Mouse (Mus musculus) myocyte (in vitro differentiated cells): ENCODE measurements around the gene Pam16.

Experiments
- MAX ChIP-seq: IDR thresholded peaks from one replicate; pipeline ENCODE4 v1.6.1; 2011; ENCODE audit warnings: low read depth, mild to moderate bottlenecking, control low read depth
- POLR2A ChIP-seq: IDR thresholded peaks from one replicate; pipeline ENCODE4 v1.6.1; 2011; ENCODE audit warnings: low read depth, mild to moderate bottlenecking, control low read depth, moderate library complexity; ENCODE audit not compliant: insufficient read length

DNA sequence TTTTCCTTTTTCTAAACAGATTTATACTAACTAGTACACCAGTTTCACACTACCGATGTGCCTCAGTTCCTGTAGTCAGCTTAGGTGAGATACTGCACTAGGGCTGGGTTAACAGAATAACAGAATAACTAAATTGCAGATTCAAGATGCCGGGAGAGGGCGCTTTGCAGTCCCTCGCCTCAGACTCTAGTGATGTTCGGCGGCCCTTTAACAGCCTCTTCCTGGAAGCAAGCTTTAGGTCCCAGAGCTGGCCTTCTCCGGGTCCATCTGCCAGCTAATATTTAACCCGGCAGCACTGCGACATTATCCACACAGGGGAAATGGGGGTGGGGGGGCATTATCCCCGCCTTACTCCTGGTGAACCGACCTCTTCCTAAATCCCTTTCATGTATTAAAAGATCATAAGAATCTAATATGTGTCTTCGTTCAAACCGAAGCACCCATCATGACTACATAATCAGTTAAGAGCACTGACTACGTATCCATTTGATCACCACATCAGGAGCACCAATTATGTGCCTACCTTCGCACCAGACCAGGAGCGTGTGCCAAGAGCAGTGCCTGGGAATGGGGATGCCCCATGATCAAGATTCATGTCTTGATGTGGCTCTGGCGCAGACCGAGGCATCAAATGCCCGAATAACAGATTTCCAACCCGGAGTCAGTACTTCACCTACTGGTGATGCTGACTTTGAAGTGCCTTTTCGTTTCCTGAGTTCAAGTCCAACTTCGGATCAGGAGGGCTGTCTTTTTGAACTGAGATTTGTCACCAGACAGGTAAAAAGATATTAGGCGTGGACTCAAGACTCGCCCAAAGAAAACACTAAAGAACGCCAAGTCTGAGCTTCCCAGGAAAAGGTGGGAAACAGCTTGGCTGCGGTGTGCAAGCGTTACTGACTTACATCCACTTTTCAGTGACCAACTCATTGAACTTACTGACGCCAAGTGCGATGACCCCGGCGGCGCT is 31.6 kb downstream of the Pam16 start:
- TF ChIP-seq POLR2A (no peak), MAX (no peak)
